Mouse (Mus musculus): ENCODE measurements around the gene Zfp74. TPM values are rescaled to one million over a fixed set of nuclear protein-coding genes. Genes with fewer than 3 reads are reported as not detected.

Zfp74 gene
- polyA plus RNA-seq, 1 experiment from 2014 or later, result 9.9 TPM

Small RNA genes within 50 kb of the gene (microRNA-seq; reads per million reads assigned to microRNA genes)
- not detected for gene Mir7668

Other genes with a start within 250 kb of the Zfp74 start
- not detected in 2 replicates for gene Catsperg2, start 227.1 kb downstream of the Zfp74 start, polyA plus RNA-seq (2016; fragmentation: Nextera tagmentation; extraction: Ambion mirVana)
- 10.5 and 10.6 TPM in 2 replicates for gene Zfp84, start 185.5 kb downstream of the Zfp74 start, polyA plus RNA-seq (2016; fragmentation: Nextera tagmentation; extraction: Ambion mirVana)
- 4.4 and 4.5 TPM in 2 replicates for gene Zfp30, start 170.1 kb downstream of the Zfp74 start, polyA plus RNA-seq (2016; fragmentation: Nextera tagmentation; extraction: Ambion mirVana)
- gene Zfp790, start 138.0 kb downstream of the Zfp74 start, polyA plus RNA-seq (2016; fragmentation: Nextera tagmentation; extraction: Ambion mirVana), result 10.9 and 11.4 TPM in 2 replicates
- 2.7 and 3.0 TPM in 2 replicates for gene Zfp940, start 100.4 kb downstream of the Zfp74 start, polyA plus RNA-seq (2016; fragmentation: Nextera tagmentation; extraction: Ambion mirVana)
- gene Zfp420, start 94.1 kb downstream of the Zfp74 start, polyA plus RNA-seq (2016; fragmentation: Nextera tagmentation; extraction: Ambion mirVana), result 4.4 and 4.6 TPM in 2 replicates
- 9.1 and 9.9 TPM in 2 replicates for gene Zfp27, start 47.5 kb downstream of the Zfp74 start, polyA plus RNA-seq (2016; fragmentation: Nextera tagmentation; extraction: Ambion mirVana)
- 3.3 and 3.8 TPM in 2 replicates for gene Zfp383, start 45.9 kb downstream of the Zfp74 start, polyA plus RNA-seq (2016; fragmentation: Nextera tagmentation; extraction: Ambion mirVana)
- 35.4 and 36.7 TPM in 2 replicates for gene Zfp568, start 29.9 kb upstream of the Zfp74 start, polyA plus RNA-seq (2016; fragmentation: Nextera tagmentation; extraction: Ambion mirVana)
- gene Zfp14, start 97.3 kb upstream of the Zfp74 start, polyA plus RNA-seq (2016; fragmentation: Nextera tagmentation; extraction: Ambion mirVana), result 3.1 and 3.4 TPM in 2 replicates
- gene Zfp82, start 118.8 kb upstream of the Zfp74 start, polyA plus RNA-seq (2016; fragmentation: Nextera tagmentation; extraction: Ambion mirVana), result 2.5 and 2.9 TPM in 2 replicates
- gene Gm26920, start 136.3 kb upstream of the Zfp74 start, polyA plus RNA-seq (2016; fragmentation: Nextera tagmentation; extraction: Ambion mirVana), result 1.5 and 1.7 TPM in 2 replicates
- 5.8 and 6.1 TPM in 2 replicates for gene Zfp566, start 136.4 kb upstream of the Zfp74 start, polyA plus RNA-seq (2016; fragmentation: Nextera tagmentation; extraction: Ambion mirVana)
- gene Zfp260, start 140.7 kb upstream of the Zfp74 start, polyA plus RNA-seq (2016; fragmentation: Nextera tagmentation; extraction: Ambion mirVana), result 90.8 and 93.5 TPM in 2 replicates
- 11.6 TPM in 2 replicates for gene Zfp382, start 167.9 kb upstream of the Zfp74 start, polyA plus RNA-seq (2016; fragmentation: Nextera tagmentation; extraction: Ambion mirVana)
- gene Zfp146, start 215.7 kb upstream of the Zfp74 start, polyA plus RNA-seq (2016; fragmentation: Nextera tagmentation; extraction: Ambion mirVana), result 10.5 TPM in 2 replicates
- gene Cox7a1, start 230.1 kb upstream of the Zfp74 start, polyA plus RNA-seq (2016; fragmentation: Nextera tagmentation; extraction: Ambion mirVana), result 300 and 306 TPM in 2 replicates
- 77.0 and 83.4 TPM in 2 replicates for gene Capns1, start 244.7 kb upstream of the Zfp74 start, polyA plus RNA-seq (2016; fragmentation: Nextera tagmentation; extraction: Ambion mirVana)

All from heart, embryonic 12.5 days (tissue).